Mouse (Mus musculus) brain, embryonic 14.5 days (tissue): Measurements from ENCODE around the gene Nmur2.

Experiments used
- CTCF ChIP-seq: fragments of 200-500 bp; IDR thresholded peaks from 2 replicates; pipeline ENCODE4 v1.5.1; 2012; ENCODE audit warnings: inconsistent platforms, mild to moderate bottlenecking, moderate library complexity, borderline replicate concordance; ENCODE audit not compliant: insufficient read depth, insufficient read length; ENCODE audit errors: extremely low read depth
- POLR2A ChIP-seq: fragments of 200-500 bp; IDR thresholded peaks from 2 replicates; pipeline ENCODE4 v1.6.1; 2012; ENCODE audit warnings: mild to moderate bottlenecking, inconsistent platforms, borderline replicate concordance; ENCODE audit not compliant: poor library complexity, insufficient read depth, insufficient read length, severe bottlenecking; ENCODE audit errors: extremely low read depth

DNA sequence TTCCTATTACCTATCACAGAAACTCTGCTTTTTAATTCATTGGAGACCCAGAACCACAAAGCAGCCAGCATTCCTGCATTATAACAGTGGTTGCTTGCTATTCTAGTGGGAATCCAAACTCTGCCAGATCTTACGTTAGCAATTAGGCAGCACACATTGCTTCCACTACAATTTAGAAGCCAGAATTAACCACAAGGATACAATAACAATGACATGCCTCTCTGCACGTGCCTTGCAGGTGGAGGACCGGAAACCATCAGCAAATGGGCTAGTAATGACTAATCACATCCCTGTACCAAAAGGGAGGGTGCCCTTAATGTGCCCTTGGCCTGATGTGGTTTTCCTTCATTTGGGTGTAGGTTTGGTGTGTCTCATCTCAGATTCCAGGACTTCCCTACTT, 32.5 kb downstream of the Nmur2 start:
- TF ChIP-seq POLR2A (no peak), CTCF (no peak)
